Mouse (Mus musculus) kidney, embryonic 15.5 days (tissue): ENCODE data around the gene Bcl2l14. TPM values are rescaled to one million over a fixed set of nuclear protein-coding genes. Genes with fewer than 3 reads are reported as not detected.

Experiments
- ATAC-seq: fragments of 200-750 bp; cut with Nextera tagmentation; replicated peaks from 2 replicates; pipeline ENCODE4 v1.8.0; 2017; ENCODE audit warnings: moderate TSS enrichment; ENCODE audit not compliant: low FRiP score
- H3K27ac ChIP-seq: fragments of 300-500 bp; sonication (generic); 2 replicates; pipeline ENCODE4 v1.5.1; 2015; ENCODE audit warnings: mild to moderate bottlenecking, inconsistent platforms
- H3K27me3 ChIP-seq: fragments of 300-500 bp; sonication (generic); 2 replicates; pipeline ENCODE4 v1.6.1; 2015; ENCODE audit warnings: inconsistent platforms
- H3K36me3 ChIP-seq: fragments of 300-500 bp; sonication (generic); 2 replicates; pipeline ENCODE4 v1.6.1; 2015; ENCODE audit warnings: inconsistent platforms
- H3K4me1 ChIP-seq: fragments of 300-500 bp; sonication (generic); 2 replicates; pipeline ENCODE4 v1.6.1; 2015; ENCODE audit warnings: inconsistent platforms
- H3K4me2 ChIP-seq: fragments of 300-500 bp; sonication (generic); 2 replicates; pipeline ENCODE4 v1.6.1; 2015; ENCODE audit warnings: moderate library complexity, mild to moderate bottlenecking, inconsistent platforms
- H3K4me3 ChIP-seq: fragments of 300-500 bp; sonication (generic); replicated peaks from 2 replicates; pipeline ENCODE4 v1.5.1; 2015; ENCODE audit warnings: mild to moderate bottlenecking, inconsistent platforms
- H3K9ac ChIP-seq: fragments of 300-500 bp; sonication (generic); 2 replicates; pipeline ENCODE4 v1.6.1; 2015; ENCODE audit warnings: mild to moderate bottlenecking, inconsistent platforms
- H3K9me3 ChIP-seq: fragments of 300-500 bp; sonication (generic); replicated peaks from 2 replicates; pipeline ENCODE4 v1.6.1; 2016; ENCODE audit warnings: inconsistent platforms
- WGBS: fragments of 180-500 bp; shearing (Covaris S2); methylation state at CpG from one replicate; pipeline ENCODE4 v1.1.7; 2015; ENCODE audit warnings: mixed read lengths; 5-methylcytosine and 5-hydroxymethylcytosine counted together
- polyA plus RNA-seq: library from polyadenylated mRNA; unstranded; fragments of >200 nt; fragmentation: Nextera tagmentation; extraction: Ambion mirVana; gene quantifications from 2 replicates; pipeline ENCODE4 v1.2.1, GENCODE M21; 2015

Gene Bcl2l14
- polyA plus RNA-seq, 1 experiment from 2014 or later, result 4.6 TPM

GRCm38 (mm10) chr6:134433281-134433680, 37.2 kb downstream of the Bcl2l14 start:
- WGBS, result 88% methylated on average over 3 of the region's 3 CpGs
- no peaks in the 10 kb centered on the region for H3K27me3 ChIP-seq
- peaks cover 13% of the 10 kb centered on the region; the same call in 1 of the 2 replicates for H3K4me1 ChIP-seq
- H3K4me3 ChIP-seq, result no peak overlapping the region
- H3K4me2 ChIP-seq, result no peak overlapping the region
- no peaks in the 10 kb centered on the region for H3K36me3 ChIP-seq
- no peak overlapping the region for H3K27ac ChIP-seq
- ATAC-seq, result no peak
- H3K9ac ChIP-seq, result no peak overlapping the region
- H3K9me3 ChIP-seq, result no peaks in the 10 kb centered on the region

DNA sequence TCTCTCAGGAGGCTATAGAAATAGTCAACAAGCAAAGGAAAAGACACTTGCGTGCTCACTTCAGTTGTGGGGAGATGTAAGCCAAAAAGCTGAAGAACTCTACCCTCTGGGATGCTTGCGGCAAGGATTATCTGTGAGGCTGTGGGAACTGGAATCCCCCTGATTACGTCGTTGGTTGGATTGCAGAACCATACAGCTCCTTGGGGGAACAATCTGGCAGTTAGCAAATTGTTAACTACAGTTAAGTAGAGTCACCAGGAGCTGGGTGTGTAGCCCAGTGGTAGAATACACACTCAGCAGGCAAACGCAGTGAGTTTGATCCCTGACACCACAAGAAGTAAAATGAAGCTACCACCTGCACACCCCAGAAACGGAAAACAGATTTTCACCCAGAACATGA, 37.9 kb downstream of the Bcl2l14 start:
- Histone ChIP-seq H3K27me3 (no peaks in the 10 kb centered on the region), H3K4me3 (no peak overlapping the region), H3K27ac (no peak overlapping the region), H3K9ac (no peak overlapping the region), H3K36me3 (no peaks in the 10 kb centered on the region), H3K9me3 (no peaks in the 10 kb centered on the region), H3K4me1 (peaks cover 8% of the 10 kb centered on the region), H3K4me2 (no peak overlapping the region)
- no peak for ATAC-seq
- WGBS, result 67% methylated on average over 6 of the region's 6 CpGs

DNA sequence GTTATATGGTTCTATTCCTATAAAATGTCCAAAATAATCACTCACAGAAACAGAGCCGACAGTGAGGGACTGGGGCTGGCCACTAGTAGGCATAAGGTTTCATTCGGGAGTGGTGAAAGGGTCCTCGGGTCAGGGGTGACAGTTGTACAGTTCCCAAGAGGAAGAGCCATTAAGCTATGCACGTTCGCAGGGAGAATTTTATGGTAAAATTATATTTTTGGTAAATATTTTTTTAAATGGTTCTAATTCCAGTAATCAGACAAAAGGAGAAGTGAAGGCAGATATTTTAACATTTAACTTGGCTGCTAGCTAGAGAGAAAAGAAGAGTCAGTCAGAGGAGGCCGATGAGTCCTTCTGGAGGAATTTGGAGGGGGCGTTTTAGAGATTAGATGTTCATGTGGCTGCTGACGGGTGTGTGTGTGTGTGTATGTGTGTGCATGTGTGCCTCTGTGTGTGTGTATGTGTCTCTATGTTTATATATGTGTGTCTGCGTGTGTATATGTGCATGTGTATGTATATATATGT, 38.8 kb downstream of the Bcl2l14 start:
- H3K9me3 ChIP-seq, result no peaks in the 10 kb centered on the region
- H3K4me1 ChIP-seq, result peaks cover 13% of the 10 kb centered on the region

GRCm38 (mm10) chr6:134436955-134437354, 40.8 kb downstream of the Bcl2l14 start:
- H3K4me1 ChIP-seq, result peaks cover 17% of the 10 kb centered on the region
- H3K4me2 ChIP-seq, result no peak overlapping the region
- H3K9me3 ChIP-seq, result no peaks in the 10 kb centered on the region
- ATAC-seq, result no peak
- H3K36me3 ChIP-seq, result no peaks in the 10 kb centered on the region
- no peak overlapping the region for H3K9ac ChIP-seq
- H3K27ac ChIP-seq, result no peak overlapping the region
- H3K4me3 ChIP-seq, result no peak overlapping the region
- H3K27me3 ChIP-seq, result no peaks in the 10 kb centered on the region
- 58% methylated on average over 5 of the region's 5 CpGs for WGBS

More for the DNA sequence above, 38.8 kb downstream of the Bcl2l14 start:
- H3K27ac ChIP-seq, result no peak overlapping the region
- H3K36me3 ChIP-seq, result no peaks in the 10 kb centered on the region
- no peak overlapping the region for H3K4me3 ChIP-seq
- no peak overlapping the region for H3K4me2 ChIP-seq
- H3K27me3 ChIP-seq, result no peaks in the 10 kb centered on the region
- no peak for ATAC-seq
- WGBS, result 44% methylated on average over 9 of the region's 9 CpGs
- no peak overlapping the region for H3K9ac ChIP-seq

- 6% methylated on average over 23 of the region's 23 CpGs for WGBS
- Histone ChIP-seq H3K9ac (peak overlapping the region; percentile 31), H3K4me2 (peak overlapping the region; percentile 67), H3K27ac (peak overlapping the region; percentile 68), H3K4me3 (peak overlapping the region; percentile 31), H3K9me3 (no peaks in the 10 kb centered on the region), H3K36me3 (no peaks in the 10 kb centered on the region; the same call in 1 of the 2 replicates), H3K4me1 (peaks cover 23% of the 10 kb centered on the region), H3K27me3 (no peaks in the 10 kb centered on the region)
- ATAC-seq, result peak; percentile 65
These were observed 43.4 kb downstream of the Bcl2l14 start for GRCm38 (mm10) chr6:134439401-134440021.

DNA sequence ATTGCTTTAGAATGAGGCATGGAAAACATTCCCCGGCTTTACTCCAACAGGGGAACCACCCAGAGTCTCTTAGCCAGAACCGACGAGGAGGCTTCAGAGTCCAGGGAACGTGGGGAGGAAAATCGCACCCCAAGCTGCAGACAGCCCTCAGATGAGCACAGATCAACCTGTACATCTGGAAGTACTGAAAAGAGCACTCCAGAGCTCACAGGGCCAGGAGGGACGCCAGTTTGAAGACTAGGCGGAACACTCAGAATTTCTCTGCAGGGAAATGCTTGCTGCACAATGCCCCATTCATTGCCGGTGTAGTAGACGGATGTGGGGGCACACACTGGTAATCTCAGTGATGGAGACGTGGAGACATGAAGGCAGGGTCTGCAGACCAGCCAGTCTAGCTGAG, 43.9 kb downstream of the Bcl2l14 start:
- Histone ChIP-seq H3K9ac (no peak overlapping the region), H3K9me3 (no peaks in the 10 kb centered on the region), H3K4me2 (peak overlapping the region; percentile 67), H3K36me3 (peaks cover 5% of the 10 kb centered on the region), H3K4me3 (peak overlapping the region; percentile 31), H3K27ac (peak overlapping the region; percentile 68), H3K4me1 (peaks cover 23% of the 10 kb centered on the region), H3K27me3 (no peaks in the 10 kb centered on the region)
- no peak; the same call in 1 of the 2 replicates for ATAC-seq
- 20% methylated on average over 10 of the region's 10 CpGs for WGBS

- H3K36me3 ChIP-seq, result peaks cover 19% of the 10 kb centered on the region
- 92% methylated on average over 3 of the region's 3 CpGs for WGBS
- no peaks in the 10 kb centered on the region for H3K9me3 ChIP-seq
- H3K4me3 ChIP-seq, result no peak overlapping the region
- H3K4me1 ChIP-seq, result peaks cover 23% of the 10 kb centered on the region
- ATAC-seq, result no peak
- H3K4me2 ChIP-seq, result no peak overlapping the region
- no peak overlapping the region for H3K27ac ChIP-seq
- no peak overlapping the region for H3K9ac ChIP-seq
- H3K27me3 ChIP-seq, result no peaks in the 10 kb centered on the region
These were observed 45.6 kb downstream of the Bcl2l14 start for GRCm38 (mm10) chr6:134441716-134442115.

GRCm38 (mm10) chr6:134442219-134442618, 46.1 kb downstream of the Bcl2l14 start:
- WGBS, result 83% methylated on average over 5 of the region's 5 CpGs
- no peaks in the 10 kb centered on the region for H3K27me3 ChIP-seq
- H3K4me1 ChIP-seq, result peaks cover 19% of the 10 kb centered on the region
- H3K4me3 ChIP-seq, result no peak overlapping the region
- H3K36me3 ChIP-seq, result peaks cover 24% of the 10 kb centered on the region
- no peak overlapping the region for H3K4me2 ChIP-seq
- ATAC-seq, result no peak
- no peak overlapping the region for H3K9ac ChIP-seq
- H3K9me3 ChIP-seq, result no peaks in the 10 kb centered on the region
- H3K27ac ChIP-seq, result no peak overlapping the region

DNA sequence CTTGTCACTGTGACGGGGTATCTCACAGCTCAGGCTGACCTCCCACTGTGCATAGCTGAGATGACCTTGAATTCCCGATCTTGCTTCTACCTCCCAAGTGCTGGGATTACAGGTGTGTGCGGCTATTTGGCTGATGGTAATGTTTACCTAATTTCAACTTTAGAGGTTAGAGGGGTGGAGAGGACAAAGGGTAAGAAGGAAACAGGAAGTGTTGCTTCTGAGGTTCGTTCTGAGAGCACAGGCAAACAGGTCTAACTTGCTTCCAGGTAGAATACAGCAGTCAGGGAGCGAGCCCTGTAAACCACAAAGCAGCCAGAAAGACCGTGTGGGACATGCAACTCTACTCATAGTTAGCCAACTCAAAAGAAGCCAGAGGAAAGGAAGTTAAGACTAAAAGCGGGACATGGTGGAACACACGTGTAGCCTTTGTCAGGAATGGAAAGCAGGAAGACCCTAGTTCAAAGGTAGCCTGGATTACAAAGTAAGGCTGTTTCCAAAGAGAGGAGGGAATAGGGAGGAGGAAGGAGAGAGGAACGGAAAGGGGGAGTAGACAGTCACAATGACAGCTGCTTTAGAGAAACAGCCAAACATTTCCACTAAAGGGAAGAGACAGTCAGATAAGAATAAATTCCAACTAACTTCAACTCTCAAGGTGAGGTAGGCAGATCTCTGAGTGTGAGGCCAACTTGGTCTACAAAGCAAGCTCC, 47.2 kb downstream of the Bcl2l14 start:
- no peak overlapping the region for H3K9ac ChIP-seq
- H3K27ac ChIP-seq, result peak overlapping the region; percentile 67
- peaks cover 19% of the 10 kb centered on the region for H3K4me1 ChIP-seq
- H3K9me3 ChIP-seq, result no peaks in the 10 kb centered on the region
- H3K27me3 ChIP-seq, result no peaks in the 10 kb centered on the region
- H3K4me3 ChIP-seq, result no peak overlapping the region
- 54% methylated on average over 9 of the region's 9 CpGs for WGBS
- H3K4me2 ChIP-seq, result no peak overlapping the region
- H3K36me3 ChIP-seq, result peaks cover 33% of the 10 kb centered on the region
- no peak; the same call in 1 of the 2 replicates for ATAC-seq

- peak overlapping the region; percentile 67 for H3K27ac ChIP-seq
- H3K9ac ChIP-seq, result no peak overlapping the region
- H3K4me2 ChIP-seq, result no peak overlapping the region
- 69% methylated on average over 5 of the region's 5 CpGs for WGBS
- no peaks in the 10 kb centered on the region for H3K27me3 ChIP-seq
- H3K4me3 ChIP-seq, result no peak overlapping the region
- H3K9me3 ChIP-seq, result no peaks in the 10 kb centered on the region
- H3K36me3 ChIP-seq, result peaks cover 39% of the 10 kb centered on the region
- no peak for ATAC-seq
- peaks cover 19% of the 10 kb centered on the region for H3K4me1 ChIP-seq
These were observed 47.8 kb downstream of the Bcl2l14 start for GRCm38 (mm10) chr6:134443925-134444324.

DNA sequence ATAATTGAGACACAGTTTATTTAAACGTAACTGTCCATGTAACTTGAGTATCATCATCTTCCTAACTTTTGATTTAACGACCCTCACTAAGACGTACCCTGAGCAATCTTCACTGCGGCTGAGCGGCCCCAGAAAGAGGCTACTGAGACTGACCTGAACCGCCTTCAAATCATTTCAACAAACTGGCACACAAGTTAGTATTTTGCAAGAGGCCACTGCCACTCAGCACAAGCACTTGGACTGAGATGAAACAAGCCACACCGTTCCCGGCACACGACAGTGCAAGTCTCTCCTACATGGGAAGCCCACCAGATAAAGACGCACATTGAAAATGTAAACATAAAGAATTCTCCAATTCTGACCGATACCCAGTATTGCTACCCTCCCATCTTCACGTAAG, 52.3 kb downstream of the Bcl2l14 start:
- H3K9me3 ChIP-seq, result no peaks in the 10 kb centered on the region
- H3K4me2 ChIP-seq, result no peak overlapping the region
- no peaks in the 10 kb centered on the region for H3K27me3 ChIP-seq
- H3K4me1 ChIP-seq, result peaks cover 19% of the 10 kb centered on the region
- 90% methylated on average over 12 of the region's 12 CpGs for WGBS
- no peak overlapping the region for H3K27ac ChIP-seq
- no peak for ATAC-seq
- no peak overlapping the region for H3K9ac ChIP-seq
- no peak overlapping the region for H3K4me3 ChIP-seq
- H3K36me3 ChIP-seq, result peaks cover 79% of the 10 kb centered on the region

- no peak for ATAC-seq
- Histone ChIP-seq H3K9ac (no peak overlapping the region), H3K4me1 (peaks cover 13% of the 10 kb centered on the region), H3K27me3 (no peaks in the 10 kb centered on the region), H3K36me3 (peaks cover 90% of the 10 kb centered on the region), H3K9me3 (no peaks in the 10 kb centered on the region), H3K4me2 (no peak overlapping the region), H3K27ac (0 out of 2 replicates have a peak overlapping the region, but pooled peaks have one; percentile 32), H3K4me3 (no peak overlapping the region)
- WGBS, result 50% methylated on average over 11 of the region's 11 CpGs
These were observed 53.8 kb downstream of the Bcl2l14 start for GRCm38 (mm10) chr6:134449958-134450357.
